Mouse (Mus musculus): ENCODE measurements around the gene Vwf. TPM values are rescaled to one million over a fixed set of nuclear protein-coding genes. Genes with fewer than 3 reads are reported as not detected.

Gene Vwf
- total RNA-seq, 2 experiments from 2014 or later = 12.5 to 17.6 TPM

GRCm38 (mm10) chr6:125540199-125540598 is 6.4 kb upstream of the Vwf start:
- intact Hi-C loops (cut with DNase I) = no loop called here
- DNase-seq (ENCODE audit: low spot score in 2 of 2) = no peak

GRCm38 (mm10) chr6:125540826-125541225 is 5.7 kb upstream of the Vwf start:
- DNase-seq (ENCODE audit: low spot score in 2 of 2) = no peak
- intact Hi-C loops (cut with DNase I) = no loop called here

- intact Hi-C loops (cut with DNase I) = no loop called here
- no peak for DNase-seq (ENCODE audit: low spot score in 2 of 2)
Measured at GRCm38 (mm10) chr6:125541296-125541695, 5.3 kb upstream of the Vwf start.

- DNase-seq (ENCODE audit: low spot score in 2 of 2) = no peak
- intact Hi-C loops (cut with DNase I) = no loop called here
Measured at GRCm38 (mm10) chr6:125548406-125548805, 1.8 kb downstream of the Vwf start.

GRCm38 (mm10) chr6:125550172-125550571 is 3.6 kb downstream of the Vwf start:
- intact Hi-C loops (cut with DNase I) = no loop called here
- DNase-seq (ENCODE audit: low spot score in 2 of 2) = no peak

GRCm38 (mm10) chr6:125552760-125553159 is 6.2 kb downstream of the Vwf start:
- intact Hi-C loops (cut with DNase I) = no loop called here
- no peak for DNase-seq (ENCODE audit: low spot score in 2 of 2)

- intact Hi-C loops (cut with DNase I) = no loop called here
- DNase-seq (ENCODE audit: low spot score in 2 of 2) = no peak
Measured at GRCm38 (mm10) chr6:125553551-125553950, 7.0 kb downstream of the Vwf start.

GRCm38 (mm10) chr6:125558831-125559230 is 12.3 kb downstream of the Vwf start:
- intact Hi-C loops (cut with DNase I) = no loop called here
- DNase-seq (ENCODE audit: low spot score in 2 of 2) = no peak

- intact Hi-C loops (cut with DNase I) = no loop called here
- no peak for DNase-seq (ENCODE audit: low spot score in 2 of 2)
Measured at GRCm38 (mm10) chr6:125561031-125561430, 14.5 kb downstream of the Vwf start.

GRCm38 (mm10) chr6:125561521-125561920 is 14.9 kb downstream of the Vwf start:
- DNase-seq (ENCODE audit: low spot score in 2 of 2) = peak; percentile 14 to 47
- intact Hi-C loops (cut with DNase I) = no loop called here

- intact Hi-C loops (cut with DNase I) = no loop called here
Measured at GRCm38 (mm10) chr6:125564812-125565281, 18.3 kb downstream of the Vwf start.

GRCm38 (mm10) chr6:125565326-125565725 is 18.8 kb downstream of the Vwf start:
- intact Hi-C loops (cut with DNase I) = no loop called here
- DNase-seq (ENCODE audit: low spot score in 2 of 2) = no peak

More at GRCm38 (mm10) chr6:125564812-125565281, 18.3 kb downstream of the Vwf start:
- no peak for DNase-seq (ENCODE audit: low spot score in 2 of 2)

GRCm38 (mm10) chr6:125566656-125567055 is 20.1 kb downstream of the Vwf start:
- DNase-seq (ENCODE audit: low spot score in 2 of 2) = no peak
- intact Hi-C loops (cut with DNase I) = no loop called here

- no peak for DNase-seq (ENCODE audit: low spot score in 2 of 2)
- intact Hi-C loops (cut with DNase I) = no loop called here
Measured at GRCm38 (mm10) chr6:125568381-125568780, 21.8 kb downstream of the Vwf start.

- intact Hi-C loops (cut with DNase I) = no loop called here
- peak; percentile 65 to 67 for DNase-seq (ENCODE audit: low spot score in 2 of 2)
Measured at GRCm38 (mm10) chr6:125572291-125573188, 26.0 kb downstream of the Vwf start.

- intact Hi-C loops (cut with DNase I) = no loop called here
- peak; percentile 34 to 56 for DNase-seq (ENCODE audit: low spot score in 2 of 2)
Measured at GRCm38 (mm10) chr6:125573189-125573928, 26.8 kb downstream of the Vwf start.

- DNase-seq (ENCODE audit: low spot score in 2 of 2) = no peak
- intact Hi-C loops (cut with DNase I) = no loop called here
Measured at GRCm38 (mm10) chr6:125575080-125575479, 28.5 kb downstream of the Vwf start.

GRCm38 (mm10) chr6:125577301-125577700 is 30.7 kb downstream of the Vwf start:
- intact Hi-C loops (cut with DNase I) = no loop called here

GRCm38 (mm10) chr6:125577882-125578646 is 31.5 kb downstream of the Vwf start:
- DNase-seq (ENCODE audit: low spot score in 2 of 2) = no peak
- intact Hi-C loops (cut with DNase I) = no loop called here

More at GRCm38 (mm10) chr6:125577301-125577700, 30.7 kb downstream of the Vwf start:
- no peak for DNase-seq (ENCODE audit: low spot score in 2 of 2)

- intact Hi-C loops (cut with DNase I) = no loop called here
- no peak for DNase-seq (ENCODE audit: low spot score in 2 of 2)
Measured at GRCm38 (mm10) chr6:125578647-125579011, 32.1 kb downstream of the Vwf start.

Measured in left cerebral cortex, postnatal 25 days (tissue).